Mouse (Mus musculus) layer of hippocampus, adult 11-12 months (tissue): ENCODE data around the gene Stra8.

Experiments
- DNase-seq: peaks from one replicate; pipeline ENCODE4 v3.0.0; 2022; ENCODE audit warnings: low spot score

Gene Stra8

GRCm38 (mm10) chr6:34919956-34920355, at the start of gene Stra8:
Stra8 (plus strand) TSS chr6:34920163.
- DNase-seq, result no peak

GRCm38 (mm10) chr6:34870724-34871123, 49.2 kb upstream of the Stra8 start:
- no peak for DNase-seq

GRCm38 (mm10) chr6:34871929-34872328, 48.0 kb upstream of the Stra8 start:
- DNase-seq, result no peak

DNA sequence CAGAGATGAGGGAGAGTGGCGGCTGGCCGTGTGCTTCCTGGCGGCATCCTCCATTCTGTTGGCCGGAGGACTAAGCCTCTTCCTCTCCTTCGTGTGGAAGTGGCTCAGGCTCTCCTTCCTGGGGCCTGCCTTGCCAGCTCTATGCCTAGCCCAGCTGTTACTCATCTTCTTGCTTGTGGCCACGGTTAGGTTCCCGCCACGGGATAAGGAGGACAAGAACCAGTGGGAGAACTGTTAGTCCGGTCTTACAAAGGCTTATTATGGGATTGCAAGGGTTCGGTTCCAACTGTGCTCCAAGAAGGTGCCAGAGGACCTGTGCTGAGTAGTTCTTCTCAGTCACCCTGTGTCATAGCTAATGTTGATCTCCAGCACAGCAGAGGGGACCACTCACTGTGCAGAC, 47.1 kb upstream of the Stra8 start:
- DNase-seq, result no peak

DNA sequence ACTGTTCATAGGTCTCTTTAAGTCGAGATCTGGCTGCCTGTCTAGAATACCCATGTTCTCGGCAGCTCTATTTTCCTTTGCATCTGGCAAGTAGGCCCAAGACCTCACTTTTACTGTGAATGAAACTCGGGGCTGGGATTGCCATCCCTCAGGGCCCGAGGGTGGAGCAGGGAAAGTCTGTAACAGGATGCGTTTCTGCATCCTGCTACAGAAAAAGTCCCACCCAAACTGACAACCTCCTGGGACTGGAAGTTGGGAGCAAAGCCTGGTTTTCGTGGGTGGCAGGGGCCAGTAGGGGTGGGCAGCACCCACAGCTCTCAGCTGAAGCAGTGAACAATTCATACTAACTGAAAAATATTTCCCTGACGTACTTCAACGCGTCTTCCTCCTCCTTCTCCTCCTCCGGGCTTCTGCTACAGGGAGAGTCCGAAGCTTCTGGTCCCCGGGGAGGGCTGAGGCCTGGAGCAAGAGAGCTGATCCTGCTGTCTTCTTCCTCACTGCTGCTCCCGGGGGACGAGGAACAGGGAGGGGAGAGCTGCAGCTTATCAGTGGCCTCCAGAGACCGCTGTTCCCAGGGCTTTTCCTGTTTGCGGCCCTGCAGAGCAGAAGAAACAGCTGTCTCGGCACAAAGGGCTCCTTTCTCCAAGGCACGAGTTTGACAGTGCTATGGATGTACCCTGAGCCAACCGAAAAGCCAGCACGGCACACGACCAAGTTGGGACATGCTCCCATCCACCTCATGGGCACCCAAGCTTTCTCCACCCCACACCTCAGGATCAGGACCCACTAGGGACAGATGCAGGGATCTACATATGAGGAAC, 45.7 kb upstream of the Stra8 start:
- no peak for DNase-seq

DNA sequence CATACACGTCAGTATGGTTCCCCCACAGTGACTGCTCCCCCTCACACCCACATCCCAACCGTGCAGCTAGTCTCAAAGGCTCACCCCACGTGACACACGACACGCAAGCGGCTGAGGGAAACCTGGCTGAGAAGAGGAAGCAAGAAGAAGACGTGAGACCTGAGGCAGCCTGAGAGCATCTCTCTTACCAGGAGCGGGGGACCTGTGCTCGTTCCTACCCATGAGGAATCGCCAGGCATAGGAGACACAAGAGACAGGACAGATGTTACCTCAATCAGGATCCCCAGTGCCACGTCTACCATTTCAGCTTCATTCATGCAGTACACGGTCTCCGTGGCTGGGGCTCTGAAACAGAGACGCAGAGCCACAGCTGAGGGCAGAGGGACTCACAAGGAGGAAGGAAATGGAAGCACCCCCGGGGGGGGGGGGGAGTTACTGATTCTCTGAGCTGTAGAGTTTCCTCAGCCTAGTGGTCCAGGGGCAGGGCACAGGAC, 44.6 kb upstream of the Stra8 start:
- no peak for DNase-seq

DNA sequence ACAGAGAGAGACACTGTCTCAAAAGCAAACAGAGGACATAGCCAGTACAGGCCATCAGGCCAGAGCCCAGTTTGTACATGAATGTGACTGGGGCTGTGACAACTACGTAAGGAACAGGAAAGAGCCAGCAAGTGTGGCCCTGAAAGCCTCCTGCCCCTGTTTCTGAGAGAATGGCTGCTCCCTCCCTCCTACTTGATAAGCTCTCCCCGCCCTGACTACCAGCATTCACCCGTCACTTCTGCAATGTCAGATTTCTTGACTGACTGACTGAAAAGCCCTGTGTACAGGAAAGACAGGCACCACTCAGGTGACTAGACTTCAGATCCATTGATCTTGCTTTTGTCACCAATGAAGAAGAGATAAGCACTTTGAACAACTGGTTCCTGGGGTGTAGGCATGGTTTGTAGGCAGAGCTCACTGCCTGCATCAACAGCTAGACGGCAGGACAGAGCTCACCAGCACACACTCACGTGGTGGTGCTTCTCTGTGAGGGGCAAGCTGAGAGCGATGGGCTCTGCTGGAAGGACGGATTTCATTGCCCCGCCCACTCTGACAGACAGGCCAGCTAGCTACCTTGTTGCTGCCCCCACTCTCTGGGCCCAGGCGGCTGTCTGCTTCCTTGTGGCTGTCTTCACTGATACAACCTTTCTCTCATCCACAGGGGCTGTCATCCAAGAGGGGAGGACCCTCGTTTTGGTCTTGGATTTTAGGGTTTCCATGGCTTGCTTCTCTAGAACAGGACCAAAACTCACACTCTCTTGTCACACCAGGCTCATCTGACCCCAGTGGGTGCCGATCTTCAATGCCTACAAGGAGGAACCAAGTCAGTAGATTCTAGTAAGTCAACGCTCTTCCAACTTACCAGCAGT, 43.8 kb upstream of the Stra8 start:
- DNase-seq, result no peak

DNA sequence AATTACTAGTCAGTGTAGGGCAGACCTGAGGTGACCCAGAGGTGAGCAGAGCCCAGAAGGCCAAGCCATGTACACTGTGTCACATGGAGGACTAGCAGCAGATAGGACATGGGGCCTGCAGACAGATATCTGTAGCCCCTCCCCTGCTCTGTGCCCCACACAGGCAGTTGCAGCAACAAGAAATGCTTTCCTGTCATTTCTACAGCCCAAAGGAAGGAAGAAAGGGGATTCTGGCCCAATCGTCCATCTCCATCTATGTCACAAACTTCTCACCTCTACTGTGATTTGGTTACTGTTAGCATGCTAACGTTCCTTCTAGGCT, 43.2 kb upstream of the Stra8 start:
- DNase-seq, result no peak

GRCm38 (mm10) chr6:34877509-34878321, 42.2 kb upstream of the Stra8 start, which contains the start of gene Cyren:
Cyren (minus strand) TSS chr6:34878060.
- peak; percentile 91 for DNase-seq

GRCm38 (mm10) chr6:34879101-34879740, 40.7 kb upstream of the Stra8 start:
- no peak for DNase-seq

- peak; percentile 78 for DNase-seq
These were observed 40.0 kb upstream of the Stra8 start for GRCm38 (mm10) chr6:34879911-34880475.

DNA sequence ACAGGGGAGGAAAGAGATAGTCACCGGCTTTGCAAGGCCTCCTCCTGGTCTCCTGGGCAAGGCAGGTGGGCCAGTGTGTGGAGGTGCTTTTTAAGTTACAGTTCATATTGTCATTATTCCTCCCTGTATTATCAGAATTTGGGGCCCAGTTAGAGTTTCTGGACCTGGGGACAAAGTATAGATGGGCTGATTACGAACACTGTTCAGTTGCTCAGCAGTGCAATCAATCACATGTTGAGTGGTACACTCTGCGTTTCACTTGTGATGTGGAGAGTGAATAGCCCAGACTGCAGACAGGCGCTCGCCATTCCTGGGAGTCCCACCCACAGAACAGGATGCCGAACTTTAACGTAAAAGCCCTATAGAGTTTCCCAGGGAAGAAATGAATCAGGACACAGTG, 35.2 kb upstream of the Stra8 start:
- DNase-seq, result no peak

- no peak for DNase-seq
These were observed 32.7 kb upstream of the Stra8 start for GRCm38 (mm10) chr6:34887131-34887850.

- no peak for DNase-seq
These were observed 30.8 kb upstream of the Stra8 start for GRCm38 (mm10) chr6:34889185-34889584.

GRCm38 (mm10) chr6:34895569-34895968, 24.4 kb upstream of the Stra8 start:
- DNase-seq, result no peak

GRCm38 (mm10) chr6:34896168-34896780, 23.7 kb upstream of the Stra8 start:
- DNase-seq, result no peak

- no peak for DNase-seq
These were observed 20.8 kb upstream of the Stra8 start for GRCm38 (mm10) chr6:34899127-34899526.

- DNase-seq, result no peak
These were observed 19.0 kb upstream of the Stra8 start for GRCm38 (mm10) chr6:34900990-34901389.

- no peak for DNase-seq
These were observed 18.0 kb upstream of the Stra8 start for GRCm38 (mm10) chr6:34901911-34902444.

GRCm38 (mm10) chr6:34902578-34902977, 17.4 kb upstream of the Stra8 start:
- DNase-seq, result no peak
